In genomic region chr1:134065241-134065809, GRCm38 (mm10) we compare ENCODE assay signal across 8 mouse cellular contexts. TPM values are rescaled to one million over a fixed set of nuclear protein-coding genes. Genes with fewer than 3 reads are reported as not detected.
DNase-seq lines count a peak whose midpoint lies in the region; ATAC-seq lines count a peak whose summit lies in the region.

No protein-coding gene starts in this region.

- ATAC-seq in kidney, embryonic 14.5 days (ENCODE audit: low FRiP score, low TSS enrichment): no peak
- no peak for ATAC-seq in embryonic facial prominence, embryonic 14.5 days (ENCODE audit: low read depth)
- ATAC-seq in intestine, embryonic 16.5 days: peak; percentile 8; the same call in 1 of the 2 replicates
- no peak for ATAC-seq in midbrain, embryonic 14.5 days (ENCODE audit: low FRiP score, low TSS enrichment)
- no peak for ATAC-seq in megakaryocyte-erythroid progenitor cell, adult 5-6 weeks (replicated peaks; ENCODE audit: low FRiP score, low TSS enrichment, poor library complexity, severe bottlenecking)

- DNase-seq in kidney, postnatal 14 days: no peak
- DNase-seq in embryonic facial prominence, embryonic 14.5 days (ENCODE audit: low spot score): no peak
- no peak for DNase-seq in midbrain, embryonic 14.5 days
- no peak for DNase-seq in cerebellum, postnatal 4 days (ENCODE audit: low spot score in 2 of 2)
- no peak for DNase-seq in cerebellum, postnatal 10 days

- no peaks in the 10 kb centered on the region for H3K36me3 ChIP-seq in kidney, embryonic 14.5 days (ENCODE audit: control insufficient read depth, insufficient read depth, low read length)
- no peaks in the 10 kb centered on the region for H3K36me3 ChIP-seq in embryonic facial prominence, embryonic 14.5 days (ENCODE audit: control insufficient read depth, insufficient read depth, low read length)
- H3K36me3 ChIP-seq in intestine, embryonic 16.5 days (ENCODE audit: control insufficient read depth, insufficient read depth, low read length): no peaks in the 10 kb centered on the region
- no peaks in the 10 kb centered on the region for H3K36me3 ChIP-seq in midbrain, embryonic 14.5 days (ENCODE audit: control insufficient read depth, insufficient read depth, low read length)

- no peaks in the 10 kb centered on the region for H3K27me3 ChIP-seq in kidney, embryonic 14.5 days (ENCODE audit: control insufficient read depth, insufficient read depth, low read length)
- no peaks in the 10 kb centered on the region for H3K27me3 ChIP-seq in embryonic facial prominence, embryonic 14.5 days (replicated peaks; ENCODE audit: control insufficient read depth, insufficient read depth, low read length)
- no peaks in the 10 kb centered on the region for H3K27me3 ChIP-seq in intestine, embryonic 16.5 days (replicated peaks; ENCODE audit: control insufficient read depth, insufficient read depth, low read length)
- H3K27me3 ChIP-seq in midbrain, embryonic 14.5 days (ENCODE audit: control insufficient read depth, insufficient read depth, low read length): no peaks in the 10 kb centered on the region

- no peak overlapping the region for H3K9ac ChIP-seq in kidney, embryonic 14.5 days (ENCODE audit: low read depth, low read length)
- no peak overlapping the region for H3K9ac ChIP-seq in embryonic facial prominence, embryonic 14.5 days (ENCODE audit: low read depth, low read length)
- H3K9ac ChIP-seq in intestine, embryonic 16.5 days (ENCODE audit: low read depth, low read length): no peak overlapping the region
- H3K9ac ChIP-seq in midbrain, embryonic 14.5 days (replicated peaks; ENCODE audit: low read length): no peak overlapping the region

- H3K4me3 ChIP-seq in kidney, embryonic 14.5 days (ENCODE audit: low read length): no peak overlapping the region
- H3K4me3 ChIP-seq in embryonic facial prominence, embryonic 14.5 days (ENCODE audit: low read depth, low read length): no peak overlapping the region
- no peak overlapping the region for H3K4me3 ChIP-seq in intestine, embryonic 16.5 days (ENCODE audit: low read length)
- no peak overlapping the region for H3K4me3 ChIP-seq in midbrain, embryonic 14.5 days (replicated peaks; ENCODE audit: low read depth, low read length)

- H3K4me2 ChIP-seq in kidney, embryonic 14.5 days (replicated peaks; ENCODE audit: low read depth, low read length): no peak overlapping the region
- no peak overlapping the region for H3K4me2 ChIP-seq in embryonic facial prominence, embryonic 14.5 days (ENCODE audit: low read depth, low read length)
- no peak overlapping the region for H3K4me2 ChIP-seq in intestine, embryonic 16.5 days (ENCODE audit: low read depth, low read length)
- no peak overlapping the region for H3K4me2 ChIP-seq in midbrain, embryonic 14.5 days (ENCODE audit: low read length)

- H3K4me1 ChIP-seq in kidney, embryonic 14.5 days (ENCODE audit: control insufficient read depth, insufficient read depth, low read length): peaks cover 70% of the 10 kb centered on the region
- peaks cover 63% of the 10 kb centered on the region for H3K4me1 ChIP-seq in embryonic facial prominence, embryonic 14.5 days (ENCODE audit: control insufficient read depth, insufficient read depth, low read length)
- H3K4me1 ChIP-seq in intestine, embryonic 16.5 days (ENCODE audit: control insufficient read depth, insufficient read depth, low read length): peaks cover 71% of the 10 kb centered on the region
- H3K4me1 ChIP-seq in midbrain, embryonic 14.5 days (ENCODE audit: control insufficient read depth, insufficient read depth, low read length): peaks cover 60% of the 10 kb centered on the region

- peak overlapping the region; percentile 43; the same call in 1 of the 2 replicates for H3K27ac ChIP-seq in kidney, embryonic 14.5 days (ENCODE audit: low read depth, low read length)
- peak overlapping the region; percentile 7; the same call in 1 of the 2 replicates for H3K27ac ChIP-seq in embryonic facial prominence, embryonic 14.5 days (replicated peaks; ENCODE audit: low read depth, low read length)
- peak overlapping the region; percentile 92 for H3K27ac ChIP-seq in intestine, embryonic 16.5 days (ENCODE audit: low read length)
- H3K27ac ChIP-seq in midbrain, embryonic 14.5 days (replicated peaks; ENCODE audit: low read depth, low read length): peak overlapping the region; percentile 94

- 43% methylated on average over 4 of the region's 4 CpGs for WGBS in kidney, embryonic 14.5 days
- WGBS in embryonic facial prominence, embryonic 14.5 days: 51% methylated on average over 4 of the region's 4 CpGs
- WGBS in intestine, embryonic 16.5 days: 44% methylated on average over 4 of the region's 4 CpGs
- WGBS in midbrain, embryonic 14.5 days: 62% methylated on average over 4 of the region's 4 CpGs

- no peaks in the 10 kb centered on the region for H3K9me3 ChIP-seq in kidney, embryonic 14.5 days (ENCODE audit: control insufficient read depth, low read length)
- H3K9me3 ChIP-seq in embryonic facial prominence, embryonic 14.5 days (ENCODE audit: control insufficient read depth, low read length): no peaks in the 10 kb centered on the region
- no peaks in the 10 kb centered on the region for H3K9me3 ChIP-seq in intestine, embryonic 16.5 days (ENCODE audit: control insufficient read depth, low read length)
- H3K9me3 ChIP-seq in midbrain, embryonic 14.5 days (ENCODE audit: control insufficient read depth, low read length): no peaks in the 10 kb centered on the region

RNA-seq across cellular contexts. Expression of gene Btg2, which starts 13.6 kb away (rescaled TPM):
- polyA plus RNA-seq in kidney, embryonic 14.5 days (2014; fragmentation: Nextera tagmentation; extraction: Ambion mirVana): 20.8 and 28.6 TPM in 2 replicates
- polyA plus RNA-seq in embryonic facial prominence, embryonic 14.5 days (2014; fragmentation: Nextera tagmentation; extraction: Ambion mirVana): 37.9 and 41.3 TPM in 2 replicates
- polyA plus RNA-seq in intestine, embryonic 16.5 days (2015; fragmentation: Nextera tagmentation; extraction: Ambion mirVana): 42.9 and 43.2 TPM in 2 replicates
- polyA plus RNA-seq in midbrain, embryonic 14.5 days (2014; fragmentation: Nextera tagmentation; extraction: Ambion mirVana): 34.2 and 61.1 TPM in 2 replicates
- 2.0 and 3.9 TPM in 2 replicates for total RNA-seq in megakaryocyte-erythroid progenitor cell, adult 5-6 weeks (2014; fragmentation: Nextera tagmentation)
- total RNA-seq in megakaryocyte-erythroid progenitor cell, adult 5-6 weeks (2017): 58.5 and 61.6 TPM in 2 replicates

RNA-seq across cellular contexts. Expression of gene Fmod, which starts 28.3 kb away (rescaled TPM):
- 1.7 and 4.0 TPM in 2 replicates for polyA plus RNA-seq in kidney, embryonic 14.5 days (2014; fragmentation: Nextera tagmentation; extraction: Ambion mirVana)
- 40.8 and 44.2 TPM in 2 replicates for polyA plus RNA-seq in embryonic facial prominence, embryonic 14.5 days (2014; fragmentation: Nextera tagmentation; extraction: Ambion mirVana)
- polyA plus RNA-seq in intestine, embryonic 16.5 days (2015; fragmentation: Nextera tagmentation; extraction: Ambion mirVana): 8.7 and 8.8 TPM in 2 replicates
- polyA plus RNA-seq in midbrain, embryonic 14.5 days (2014; fragmentation: Nextera tagmentation; extraction: Ambion mirVana): 0.31 and 6.4 TPM in 2 replicates
- not detected in 2 replicates for total RNA-seq in megakaryocyte-erythroid progenitor cell, adult 5-6 weeks (2014; fragmentation: Nextera tagmentation)
- not detected in 2 replicates for total RNA-seq in megakaryocyte-erythroid progenitor cell, adult 5-6 weeks (2017)

RNA-seq across cellular contexts. Expression of gene Chit1, which starts 45.7 kb away (rescaled TPM):
- polyA plus RNA-seq in kidney, embryonic 14.5 days (2014; fragmentation: Nextera tagmentation; extraction: Ambion mirVana): 0.14 and 0.28 TPM in 2 replicates
- 0.18 and 0.43 TPM in 2 replicates for polyA plus RNA-seq in embryonic facial prominence, embryonic 14.5 days (2014; fragmentation: Nextera tagmentation; extraction: Ambion mirVana)
- not detected in 2 replicates for polyA plus RNA-seq in intestine, embryonic 16.5 days (2015; fragmentation: Nextera tagmentation; extraction: Ambion mirVana)
- polyA plus RNA-seq in midbrain, embryonic 14.5 days (2014; fragmentation: Nextera tagmentation; extraction: Ambion mirVana): 0.26 TPM in 1 of 2 replicates, not detected in the other
- total RNA-seq in megakaryocyte-erythroid progenitor cell, adult 5-6 weeks (2014; fragmentation: Nextera tagmentation): not detected in 2 replicates
- total RNA-seq in megakaryocyte-erythroid progenitor cell, adult 5-6 weeks (2017): not detected in 2 replicates

Comparison
In these comparisons a context has a peak if more than half of its experiments do, and no peak if none do; other contexts are left out.
1. H3K27ac ChIP-seq: peak in every context shown above with its lines; median percentile 94 in midbrain, embryonic 14.5 days; 92 in intestine, embryonic 16.5 days; 43 in kidney, embryonic 14.5 days; 7 in embryonic facial prominence, embryonic 14.5 days.